Mouse (Mus musculus): Measurements from ENCODE around the gene A3galt2. TPM values are rescaled to one million over a fixed set of nuclear protein-coding genes. Genes with fewer than 3 reads are reported as not detected.
A peak's percentile ranks its signal among the peaks of the same experiment; 100 is the strongest.

The A3galt2 gene
- polyA plus RNA-seq, 1 experiment from 2014 or later: 0.53 TPM

GRCm38 (mm10) chr4:128742379-128742970, 12.7 kb upstream of the A3galt2 start:
- no peak overlapping the region for H3K4me2 ChIP-seq

GRCm38 (mm10) chr4:128743031-128743626, 12.0 kb upstream of the A3galt2 start:
- ATAC-seq (ENCODE audit: low FRiP score): no peak
- H3K27ac ChIP-seq: no peak overlapping the region
- 60% methylated on average over 12 of the region's 12 CpGs for WGBS

More at GRCm38 (mm10) chr4:128742379-128742970, 12.7 kb upstream of the A3galt2 start:
- Histone ChIP-seq H3K4me3 (no peak overlapping the region), H3K9ac (no peak overlapping the region), H3K36me3 (peaks cover 58% of the 10 kb centered on the region), H3K9me3 (no peaks in the 10 kb centered on the region), H3K4me1 (replicated peaks) (peaks cover 47% of the 10 kb centered on the region), H3K27me3 (no peaks in the 10 kb centered on the region), H3K27ac (peak overlapping the region; percentile 55)
- ATAC-seq (ENCODE audit: low FRiP score): no peak
- WGBS: 43% methylated on average over 10 of the region's 10 CpGs

GRCm38 (mm10) chr4:128745160-128745559, 10.0 kb upstream of the A3galt2 start:
- 87% methylated on average over 8 of the region's 8 CpGs for WGBS
- Histone ChIP-seq H3K27me3 (no peaks in the 10 kb centered on the region), H3K4me2 (no peak overlapping the region), H3K27ac (no peak overlapping the region), H3K36me3 (peaks cover 80% of the 10 kb centered on the region), H3K9me3 (no peaks in the 10 kb centered on the region), H3K4me3 (no peak overlapping the region), H3K9ac (no peak overlapping the region), H3K4me1 (replicated peaks) (peaks cover 35% of the 10 kb centered on the region)
- no peak for ATAC-seq (ENCODE audit: low FRiP score)

More at GRCm38 (mm10) chr4:128743031-128743626, 12.0 kb upstream of the A3galt2 start:
- Histone ChIP-seq H3K36me3 (peaks cover 61% of the 10 kb centered on the region), H3K4me3 (no peak overlapping the region), H3K9me3 (no peaks in the 10 kb centered on the region), H3K4me1 (replicated peaks) (peaks cover 40% of the 10 kb centered on the region), H3K9ac (no peak overlapping the region), H3K27me3 (no peaks in the 10 kb centered on the region), H3K4me2 (no peak overlapping the region)

- Histone ChIP-seq H3K27me3 (no peaks in the 10 kb centered on the region), H3K9me3 (no peaks in the 10 kb centered on the region), H3K4me2 (no peak overlapping the region), H3K4me1 (replicated peaks) (peaks cover 14% of the 10 kb centered on the region), H3K36me3 (peaks cover 98% of the 10 kb centered on the region), H3K27ac (0 out of 2 replicates have a peak overlapping the region, but pooled peaks have one; percentile 5), H3K9ac (no peak overlapping the region), H3K4me3 (no peak overlapping the region)
- ATAC-seq (ENCODE audit: low FRiP score): no peak
- WGBS: 76% methylated on average over 22 of the region's 22 CpGs
Measured at GRCm38 (mm10) chr4:128747614-128748270, 7.4 kb upstream of the A3galt2 start.

GRCm38 (mm10) chr4:128748309-128748708, 6.9 kb upstream of the A3galt2 start:
- ATAC-seq (ENCODE audit: low FRiP score): no peak
- H3K27ac ChIP-seq: no peak overlapping the region

GRCm38 (mm10) chr4:128751006-128751405, 4.2 kb upstream of the A3galt2 start:
- H3K27ac ChIP-seq: peak overlapping the region; percentile 26; the same call in 1 of the 2 replicates
- peaks cover 11% of the 10 kb centered on the region for H3K4me1 ChIP-seq (replicated peaks)
- 59% methylated on average over 5 of the region's 5 CpGs for WGBS
- no peaks in the 10 kb centered on the region for H3K27me3 ChIP-seq
- H3K9me3 ChIP-seq: no peaks in the 10 kb centered on the region
- H3K9ac ChIP-seq: no peak overlapping the region
- ATAC-seq (ENCODE audit: low FRiP score): no peak
- no peak overlapping the region for H3K4me2 ChIP-seq
- H3K36me3 ChIP-seq: peaks cover 92% of the 10 kb centered on the region
- no peak overlapping the region for H3K4me3 ChIP-seq

More at GRCm38 (mm10) chr4:128748309-128748708, 6.9 kb upstream of the A3galt2 start:
- Histone ChIP-seq H3K4me1 (replicated peaks) (peaks cover 10% of the 10 kb centered on the region), H3K36me3 (peaks cover 100% of the 10 kb centered on the region), H3K4me3 (no peak overlapping the region), H3K9ac (no peak overlapping the region), H3K9me3 (no peaks in the 10 kb centered on the region), H3K4me2 (no peak overlapping the region), H3K27me3 (no peaks in the 10 kb centered on the region)
- 94% methylated on average over 7 of the region's 7 CpGs for WGBS

- Histone ChIP-seq H3K9me3 (no peaks in the 10 kb centered on the region), H3K27ac (0 out of 2 replicates have a peak overlapping the region, but pooled peaks have one; percentile 20), H3K9ac (no peak overlapping the region), H3K36me3 (peaks cover 80% of the 10 kb centered on the region), H3K4me3 (no peak overlapping the region), H3K27me3 (no peaks in the 10 kb centered on the region), H3K4me2 (no peak overlapping the region), H3K4me1 (replicated peaks) (peaks cover 7% of the 10 kb centered on the region)
- WGBS: 88% methylated on average over 13 of the region's 13 CpGs
- no peak for ATAC-seq (ENCODE audit: low FRiP score)
Measured at GRCm38 (mm10) chr4:128752031-128752757, 3.0 kb upstream of the A3galt2 start.

GRCm38 (mm10) chr4:128753571-128753970, 1.6 kb upstream of the A3galt2 start:
- Histone ChIP-seq H3K27me3 (no peaks in the 10 kb centered on the region), H3K27ac (peak overlapping the region; percentile 48; the same call in 1 of the 2 replicates), H3K4me3 (no peak overlapping the region), H3K4me1 (replicated peaks) (peaks cover 5% of the 10 kb centered on the region; the same call in 1 of the 2 replicates), H3K9ac (peak overlapping the region; percentile 35; the same call in 1 of the 2 replicates), H3K9me3 (no peaks in the 10 kb centered on the region), H3K4me2 (no peak overlapping the region), H3K36me3 (peaks cover 66% of the 10 kb centered on the region)
- WGBS: 92% methylated on average over 7 of the region's 7 CpGs
- no peak for ATAC-seq (ENCODE audit: low FRiP score)

- WGBS: 79% methylated on average over 7 of the region's 7 CpGs
- Histone ChIP-seq H3K4me1 (replicated peaks) (peaks cover 9% of the 10 kb centered on the region; the same call in 1 of the 2 replicates), H3K9ac (no peak overlapping the region; the same call in 1 of the 2 replicates), H3K36me3 (peaks cover 43% of the 10 kb centered on the region), H3K4me3 (no peak overlapping the region), H3K9me3 (no peaks in the 10 kb centered on the region), H3K27me3 (no peaks in the 10 kb centered on the region), H3K4me2 (no peak overlapping the region), H3K27ac (peak overlapping the region; percentile 78)
- 0 out of 2 replicates have a peak, but pooled peaks have one; percentile 30 for ATAC-seq (ENCODE audit: low FRiP score)
Measured at GRCm38 (mm10) chr4:128755900-128756299, 736 bp downstream of the A3galt2 start.

GRCm38 (mm10) chr4:128759214-128759613, 4.0 kb downstream of the A3galt2 start:
- 88% methylated on average over 5 of the region's 5 CpGs for WGBS
- no peak for ATAC-seq (ENCODE audit: low FRiP score)

GRCm38 (mm10) chr4:128760029-128760428, 4.9 kb downstream of the A3galt2 start:
- 92% methylated on average over 6 of the region's 6 CpGs for WGBS
- Histone ChIP-seq H3K4me2 (no peak overlapping the region), H3K4me3 (no peak overlapping the region), H3K9me3 (peaks cover 11% of the 10 kb centered on the region), H3K36me3 (peaks cover 10% of the 10 kb centered on the region), H3K27ac (no peak overlapping the region), H3K9ac (no peak overlapping the region), H3K4me1 (replicated peaks) (peaks cover 3% of the 10 kb centered on the region; the same call in 1 of the 2 replicates), H3K27me3 (no peaks in the 10 kb centered on the region)
- ATAC-seq (ENCODE audit: low FRiP score): no peak

More at GRCm38 (mm10) chr4:128759214-128759613, 4.0 kb downstream of the A3galt2 start:
- no peak overlapping the region for H3K27ac ChIP-seq
- H3K36me3 ChIP-seq: peaks cover 13% of the 10 kb centered on the region
- peaks cover 11% of the 10 kb centered on the region for H3K9me3 ChIP-seq
- H3K4me1 ChIP-seq (replicated peaks): peaks cover 3% of the 10 kb centered on the region; the same call in 1 of the 2 replicates
- H3K9ac ChIP-seq: no peak overlapping the region
- no peaks in the 10 kb centered on the region for H3K27me3 ChIP-seq
- H3K4me3 ChIP-seq: no peak overlapping the region
- H3K4me2 ChIP-seq: no peak overlapping the region

- Histone ChIP-seq H3K9me3 (peaks cover 11% of the 10 kb centered on the region), H3K27ac (no peak overlapping the region), H3K4me2 (no peak overlapping the region), H3K9ac (no peak overlapping the region), H3K36me3 (peaks cover 20% of the 10 kb centered on the region), H3K4me3 (no peak overlapping the region), H3K4me1 (replicated peaks) (0 out of 2 replicates have a peak, but pooled peaks cover 11% of the 10 kb centered on the region), H3K27me3 (no peaks in the 10 kb centered on the region)
- WGBS: 94% methylated on average over 20 of the region's 20 CpGs
- ATAC-seq (ENCODE audit: low FRiP score): no peak
Measured at GRCm38 (mm10) chr4:128766929-128767328, 11.8 kb downstream of the A3galt2 start.
